Mouse (Mus musculus): ENCODE measurements at regions not wholly inside any gene's neighbourhood (a gene's known extent, or its start where the extent isn't known, plus 50 kb on each side); places are given as distances from the start of the nearest gene placed in this dataset.

DNA sequence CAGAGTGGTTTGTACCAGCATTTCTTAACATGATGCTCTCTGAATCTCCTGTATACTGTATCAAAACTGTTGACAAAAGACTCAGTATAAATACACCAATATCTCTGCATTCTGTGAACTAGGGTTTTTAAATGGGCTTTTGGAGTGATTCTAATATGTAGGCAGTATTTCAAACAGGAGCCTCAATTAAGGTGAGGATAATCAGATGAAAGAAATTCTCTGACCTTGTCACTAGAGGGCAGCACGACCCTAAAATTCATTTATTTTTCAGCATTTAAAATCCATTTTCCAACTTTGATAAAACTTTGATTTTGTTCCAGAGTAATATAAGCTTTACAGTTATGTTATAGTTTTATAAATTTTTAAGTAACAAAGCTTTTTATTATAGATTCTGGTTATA, 114.5 kb downstream of the Rfx6 start:
- peak; percentile 16 for DNase-seq (ENCODE audit: low read depth, low spot score)

DNA sequence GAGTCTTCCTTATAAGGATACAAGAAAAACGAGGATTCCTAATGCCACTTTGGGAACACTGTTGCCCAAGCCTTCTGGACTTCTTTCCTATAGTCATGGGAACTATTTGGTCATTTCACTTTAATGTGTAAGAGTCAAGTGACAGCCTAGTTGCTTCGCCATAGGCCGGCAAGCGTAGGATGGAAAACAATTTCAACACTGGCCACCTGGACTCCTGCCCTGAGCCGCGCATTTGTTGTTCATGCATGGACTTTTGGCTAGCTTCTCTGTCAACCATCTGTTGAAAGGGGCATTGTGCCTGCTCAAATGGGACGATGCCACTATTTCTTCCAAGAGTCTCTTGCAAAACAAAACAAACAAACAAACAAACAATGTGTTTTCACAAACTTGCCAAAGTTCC, 116.3 kb downstream of the Rfx6 start:
- DNase-seq (ENCODE audit: low read depth, low spot score) = no peak

DNA sequence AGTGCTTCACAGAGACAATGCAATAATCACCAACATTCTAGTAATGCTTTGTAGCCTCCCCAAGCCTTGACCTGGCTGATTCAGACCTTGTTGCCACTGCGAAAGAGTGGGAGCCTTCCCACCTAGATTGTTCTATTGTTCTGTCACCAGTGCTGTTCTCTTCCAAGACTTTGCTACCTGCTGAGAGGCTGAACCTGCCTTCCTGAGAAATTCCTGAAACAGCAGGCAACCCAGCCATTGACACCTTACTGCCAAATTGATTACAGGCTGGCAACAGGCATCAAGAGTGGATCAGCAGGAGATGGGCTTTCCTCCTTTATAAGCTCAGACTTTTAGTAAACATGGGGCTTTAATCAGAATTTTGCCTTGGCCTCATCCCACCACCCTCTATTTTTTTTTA, 139.1 kb downstream of the Rfx6 start:
- DNase-seq (ENCODE audit: low read depth, low spot score) = no peak

DNA sequence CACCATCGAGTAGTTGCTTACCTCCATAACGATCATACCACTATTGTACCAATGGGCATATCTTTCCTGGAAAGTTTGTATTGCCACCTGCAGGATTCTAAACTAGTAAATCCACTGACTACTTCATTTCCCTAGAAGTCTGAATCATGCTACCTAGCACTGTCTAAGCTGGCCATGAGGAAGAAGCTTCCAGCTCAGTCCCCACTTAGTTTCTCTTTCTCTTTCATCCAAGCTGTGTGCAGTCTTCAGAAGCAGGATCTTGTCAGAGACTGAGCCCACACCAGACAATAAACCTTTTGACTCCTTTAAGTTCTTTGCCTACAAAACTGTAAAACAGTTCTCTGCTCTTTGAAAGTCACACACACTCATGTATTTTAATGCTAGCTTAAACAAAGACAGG, 146.3 kb downstream of the Rfx6 start:
- DNase-seq (ENCODE audit: low read depth, low spot score) = no peak

DNA sequence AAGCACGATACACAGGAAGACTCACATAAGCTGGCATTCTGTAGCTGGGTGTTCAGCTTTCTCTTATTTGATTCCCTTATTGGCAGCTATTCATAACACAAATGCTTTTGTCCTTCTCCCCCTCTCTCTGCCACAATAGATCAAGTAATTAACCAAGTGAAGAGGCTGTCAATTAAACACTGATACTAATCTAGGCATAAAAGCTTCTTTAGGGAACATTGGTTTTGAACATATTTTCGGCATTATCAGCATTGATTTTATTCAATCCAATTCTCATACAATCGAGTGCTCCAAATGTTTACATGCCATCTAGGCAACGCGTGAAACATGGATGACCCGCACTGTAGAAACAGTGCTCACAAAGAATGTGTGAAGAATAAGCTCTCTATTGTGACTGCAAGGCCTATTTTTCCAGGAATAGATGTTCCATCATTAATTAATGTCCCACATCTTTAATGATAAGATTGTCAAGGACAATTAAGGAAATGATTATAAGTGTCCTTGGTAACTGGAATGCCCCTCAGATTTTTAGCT, 148.9 kb downstream of the Rfx6 start:
- DNase-seq (ENCODE audit: low read depth, low spot score) = no peak

DNA sequence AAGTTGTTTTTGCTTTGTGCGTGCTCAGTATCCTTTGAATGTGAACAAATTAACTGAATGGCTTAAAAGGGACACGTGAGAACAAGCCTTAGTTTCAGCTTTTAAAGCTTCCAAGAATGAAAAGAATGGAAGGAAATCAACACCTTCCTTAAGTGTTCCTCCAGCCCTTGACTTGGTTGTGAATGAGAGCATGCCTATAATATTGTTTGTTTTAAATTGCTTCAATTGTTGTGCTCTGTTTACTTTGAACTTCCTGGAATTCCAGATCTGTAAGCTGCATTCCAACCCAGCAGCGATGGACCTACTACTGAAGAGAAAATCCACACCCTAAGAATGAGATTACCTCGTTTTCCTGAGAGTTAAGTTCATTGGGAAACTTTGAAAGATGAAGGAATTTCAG, 154.9 kb downstream of the Rfx6 start:
- DNase-seq (ENCODE audit: low read depth, low spot score) = no peak

DNA sequence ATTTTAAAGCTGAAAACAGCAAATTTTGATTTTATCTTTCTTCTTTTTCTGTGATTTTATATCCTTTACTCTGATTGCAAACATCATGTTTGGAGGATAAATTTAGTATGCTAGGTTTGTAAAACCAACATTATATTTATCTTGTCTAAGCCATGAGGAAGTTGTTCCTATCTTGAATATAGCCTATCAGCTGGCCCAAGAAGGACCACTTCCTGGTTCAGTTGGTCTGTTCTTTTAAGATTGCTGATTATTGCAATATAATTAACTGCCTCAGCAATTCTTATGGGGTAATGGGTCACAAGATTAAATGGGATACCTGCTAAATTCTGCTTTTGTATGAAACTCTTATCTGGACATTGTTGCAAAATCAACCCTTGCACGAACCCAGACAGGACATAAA, 165.5 kb downstream of the Rfx6 start:
- DNase-seq (ENCODE audit: low read depth, low spot score) = no peak

DNA sequence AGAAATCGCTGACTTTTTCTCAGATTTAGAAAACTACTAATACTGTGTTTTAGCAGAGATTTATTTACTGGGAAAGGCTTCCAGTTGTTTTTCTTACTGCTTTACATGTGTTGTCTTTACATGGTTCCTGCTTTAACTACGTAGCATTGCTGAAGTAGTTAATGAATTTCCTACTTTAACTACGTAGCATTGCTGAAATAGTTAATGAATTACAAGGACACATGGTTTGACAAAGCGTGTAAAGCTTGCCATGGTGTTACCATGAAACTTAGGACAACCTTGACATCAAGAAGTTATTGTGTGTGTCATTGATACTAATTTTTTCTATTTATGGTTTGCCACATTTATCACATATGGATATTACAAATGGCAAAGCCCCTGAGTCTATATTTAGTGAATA, 168.7 kb downstream of the Rfx6 start:
- no peak for DNase-seq (ENCODE audit: low read depth, low spot score)

DNA sequence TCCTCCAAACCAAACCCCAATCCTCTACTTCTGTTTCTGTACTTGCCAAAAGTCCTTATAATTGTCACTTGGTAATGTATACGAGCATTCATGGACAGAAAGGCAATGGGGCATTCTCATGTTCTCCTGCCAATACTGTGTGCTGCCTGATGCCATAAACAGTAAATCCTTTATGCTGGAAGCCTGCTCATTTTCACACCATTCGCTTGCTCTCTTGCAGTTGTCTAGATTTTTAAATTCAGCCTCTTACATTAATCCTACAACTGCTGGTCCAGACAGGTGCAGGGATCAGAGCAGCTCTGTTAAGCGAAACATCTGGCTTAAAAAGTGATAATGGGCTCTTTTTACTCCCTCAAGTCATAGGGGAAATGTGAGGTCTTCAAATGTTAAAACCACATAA, 152.9 kb upstream of the Vgll2 start:
- DNase-seq (ENCODE audit: low read depth, low spot score) = no peak

DNA sequence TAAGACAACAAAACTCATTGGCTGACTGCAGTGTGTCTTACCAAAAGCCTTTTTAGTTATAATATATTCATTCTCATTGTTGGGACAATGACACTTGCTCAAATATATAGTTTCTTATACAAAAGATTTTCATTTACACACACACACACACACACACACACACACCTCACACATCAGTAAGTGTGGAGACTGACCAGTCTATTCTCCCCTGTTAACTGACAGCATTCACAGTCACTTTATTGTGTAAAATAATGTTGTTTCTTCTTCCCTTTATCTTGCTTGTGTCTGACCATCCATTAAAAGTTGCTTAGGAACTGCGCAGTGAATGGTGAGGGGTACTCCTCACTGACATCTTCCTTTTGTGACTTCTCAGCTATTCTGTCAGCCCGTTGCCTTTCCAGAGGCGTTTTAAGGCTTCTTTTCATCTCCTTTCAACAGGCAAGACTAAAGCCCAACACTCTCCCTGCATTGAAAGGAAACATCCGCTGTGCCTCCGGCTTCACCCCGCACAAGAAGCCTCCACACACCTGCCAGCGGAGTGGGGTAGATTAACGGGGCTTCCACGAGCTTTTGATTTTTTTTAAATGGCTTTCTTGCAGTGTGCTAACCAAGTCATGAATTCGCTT, 111.1 kb upstream of the Vgll2 start:
- DNase-seq (ENCODE audit: low read depth, low spot score) = no peak

DNA sequence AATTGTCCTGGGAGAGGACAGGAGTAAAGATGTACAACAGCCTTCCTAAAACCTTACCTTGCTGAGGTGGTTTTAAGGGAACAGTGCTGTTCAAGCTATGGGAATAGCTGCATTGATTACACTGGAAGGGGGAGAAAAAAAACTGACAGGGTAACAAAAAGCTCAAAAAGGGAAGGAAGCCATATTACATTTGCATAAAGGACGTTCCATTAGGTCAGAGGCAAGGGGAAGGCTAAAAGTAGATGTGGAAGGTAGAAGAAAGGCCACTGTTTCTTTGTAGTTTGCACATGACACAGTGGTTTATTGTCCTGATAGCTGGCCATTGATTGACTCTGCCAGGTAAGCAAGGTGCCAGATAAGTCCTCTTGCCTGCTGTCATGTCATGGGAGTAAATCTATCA, 110.2 kb upstream of the Vgll2 start:
- no peak for DNase-seq (ENCODE audit: low read depth, low spot score)

DNA sequence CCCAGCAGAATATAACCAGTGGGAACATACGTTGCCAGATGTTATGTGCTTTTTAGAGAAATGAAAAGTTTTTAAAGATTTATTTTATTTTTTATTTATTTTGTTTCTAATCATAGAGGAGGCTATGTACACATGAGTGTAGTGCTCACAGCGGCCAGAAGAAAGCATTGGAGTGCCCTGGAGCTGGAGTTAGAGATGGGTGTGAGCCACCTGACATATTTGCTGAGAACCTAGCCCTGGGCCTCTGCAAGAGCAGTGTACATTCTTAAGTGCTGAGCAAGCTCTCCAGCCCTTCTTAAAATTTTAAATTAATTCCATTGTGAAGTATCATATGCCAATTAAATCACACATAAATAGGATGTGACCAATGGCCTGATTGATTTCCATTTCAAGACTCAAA, 95.7 kb upstream of the Vgll2 start:
- no peak for DNase-seq (ENCODE audit: low read depth, low spot score)

DNA sequence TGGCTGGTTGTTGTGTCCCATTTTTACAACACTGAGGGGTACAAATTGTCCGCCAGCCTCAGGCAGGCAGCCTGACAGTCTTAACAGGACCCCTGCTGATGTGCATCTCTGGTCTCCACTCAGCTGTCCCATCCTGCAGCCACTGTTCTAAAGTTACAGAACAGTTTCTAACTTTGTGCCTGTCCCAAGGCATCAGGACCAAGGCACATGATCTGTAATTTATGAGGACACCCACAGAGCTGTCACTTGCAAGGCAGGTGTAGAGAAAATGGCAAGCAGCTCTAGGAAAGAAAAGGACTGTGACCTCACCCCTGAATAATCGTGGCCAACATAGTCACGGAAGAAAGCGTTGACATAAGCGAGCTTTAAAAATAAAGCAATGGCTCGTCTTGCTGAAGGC, 93.0 kb upstream of the Vgll2 start:
- DNase-seq (ENCODE audit: low read depth, low spot score) = no peak

DNA sequence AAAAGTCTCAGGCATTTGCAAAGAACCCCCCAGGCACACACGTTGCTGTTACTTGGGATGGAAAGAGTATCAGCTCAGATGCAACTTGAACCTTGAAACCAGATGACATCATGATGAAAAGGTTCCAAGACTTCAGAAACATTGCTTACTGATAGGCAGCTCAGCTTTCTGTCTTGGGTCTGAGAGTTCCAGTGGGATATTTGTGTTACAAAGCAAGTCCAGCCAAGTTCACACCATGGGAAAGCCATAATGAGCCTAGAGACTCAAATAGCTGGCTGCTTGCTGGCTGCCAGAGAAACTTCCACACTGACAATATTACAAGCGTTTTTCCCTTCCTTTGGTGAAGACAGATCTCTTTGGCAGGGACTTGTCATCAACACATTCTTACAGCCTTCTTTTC, 92.0 kb upstream of the Vgll2 start:
- DNase-seq (ENCODE audit: low read depth, low spot score) = no peak

DNA sequence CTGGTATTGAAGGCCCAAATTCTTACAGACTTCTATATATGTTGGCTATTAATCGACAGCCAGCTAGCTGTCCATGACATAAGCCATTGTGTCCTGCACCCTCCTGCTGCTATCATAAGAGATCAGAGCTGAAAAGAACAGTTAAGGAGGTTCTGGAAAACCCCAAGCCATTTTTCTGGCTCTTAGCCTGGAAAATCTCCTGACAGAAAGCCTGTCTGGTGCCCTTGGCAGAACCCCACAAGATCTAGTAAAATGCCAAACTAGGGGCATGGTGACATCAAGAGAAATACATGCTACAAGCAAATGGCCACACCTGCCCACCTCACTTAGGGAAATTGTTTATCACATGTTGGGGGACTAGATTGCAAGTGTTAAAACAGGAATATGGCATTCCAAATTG, 91.6 kb upstream of the Vgll2 start:
- no peak for DNase-seq (ENCODE audit: low read depth, low spot score)

DNA sequence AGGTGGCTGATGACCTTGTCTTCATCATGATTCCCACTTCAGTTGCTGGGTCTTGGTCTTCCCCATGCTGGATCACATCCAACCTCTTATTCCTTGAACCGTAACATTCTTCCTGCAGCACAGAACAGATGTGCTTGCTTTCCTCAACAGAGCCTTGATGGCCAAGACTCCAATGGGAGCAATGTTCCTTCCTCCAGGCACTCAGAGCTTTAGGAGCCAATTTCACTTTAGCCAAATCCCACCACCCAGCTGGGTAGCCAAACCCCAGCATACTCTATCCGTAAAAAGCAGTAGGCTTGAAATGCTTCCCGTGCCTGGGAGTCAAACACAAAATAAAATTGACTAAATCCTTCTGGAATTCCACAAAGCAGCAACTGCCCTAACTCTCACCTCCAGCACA, 86.8 kb upstream of the Vgll2 start:
- DNase-seq (ENCODE audit: low read depth, low spot score) = no peak

DNA sequence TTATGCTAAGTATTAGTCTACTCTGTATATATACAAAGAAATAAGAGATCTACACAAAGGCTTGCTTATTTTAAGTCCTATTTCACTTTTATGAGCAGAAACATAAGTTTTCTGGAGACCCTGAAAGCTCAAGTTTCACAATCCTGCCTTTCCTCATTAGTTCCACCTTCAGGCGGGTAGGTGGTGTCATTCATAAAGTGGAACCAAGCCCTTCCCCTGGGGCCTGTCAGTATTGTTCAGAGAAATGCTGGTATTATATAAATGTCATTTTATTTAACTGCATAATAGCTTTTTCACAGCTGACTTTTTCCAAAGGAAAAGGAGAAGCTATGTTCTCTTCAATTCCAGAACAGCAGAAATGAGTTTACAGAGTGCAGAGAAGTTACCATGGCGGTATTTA, 81.1 kb upstream of the Vgll2 start:
- DNase-seq (ENCODE audit: low read depth, low spot score) = no peak

DNA sequence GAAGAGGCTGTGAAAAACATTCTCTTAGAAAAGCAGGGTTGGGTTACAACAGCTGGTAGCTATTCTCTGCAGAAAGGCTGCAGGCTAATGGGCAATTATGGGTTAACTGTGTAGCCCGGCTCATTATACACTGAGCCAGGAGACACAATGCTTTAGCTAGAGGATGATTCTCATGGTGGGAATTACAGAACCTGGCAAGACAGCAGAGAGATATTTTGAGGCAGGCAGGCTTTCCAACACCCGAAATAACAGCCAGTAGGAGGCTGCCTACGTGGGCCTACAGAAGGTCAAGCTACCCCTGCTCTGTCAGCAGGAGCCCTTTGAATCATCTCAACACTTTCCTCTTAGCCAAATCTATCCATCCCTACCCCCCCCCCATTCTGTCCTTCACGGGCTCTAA, 76.6 kb upstream of the Vgll2 start:
- no peak for DNase-seq (ENCODE audit: low read depth, low spot score)

DNA sequence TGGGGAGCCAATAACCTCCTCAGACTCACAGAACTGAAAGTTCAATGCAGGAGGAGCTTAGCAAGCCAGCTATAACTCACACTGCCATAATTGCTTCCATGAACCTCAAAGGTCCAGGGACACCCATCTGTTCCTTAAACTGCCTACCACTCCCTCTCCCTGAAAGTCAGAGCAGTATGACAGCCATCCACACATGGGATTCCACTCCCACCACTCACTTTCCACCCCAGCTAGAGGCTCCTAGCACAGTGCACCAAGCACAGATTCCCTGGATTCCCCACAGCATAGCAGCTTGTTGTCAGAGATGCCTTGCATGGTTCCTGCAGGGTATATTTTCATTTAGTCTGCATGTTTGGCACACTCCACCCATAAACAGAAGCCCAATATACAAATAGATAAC, 76.1 kb upstream of the Vgll2 start:
- DNase-seq (ENCODE audit: low read depth, low spot score) = no peak

DNA sequence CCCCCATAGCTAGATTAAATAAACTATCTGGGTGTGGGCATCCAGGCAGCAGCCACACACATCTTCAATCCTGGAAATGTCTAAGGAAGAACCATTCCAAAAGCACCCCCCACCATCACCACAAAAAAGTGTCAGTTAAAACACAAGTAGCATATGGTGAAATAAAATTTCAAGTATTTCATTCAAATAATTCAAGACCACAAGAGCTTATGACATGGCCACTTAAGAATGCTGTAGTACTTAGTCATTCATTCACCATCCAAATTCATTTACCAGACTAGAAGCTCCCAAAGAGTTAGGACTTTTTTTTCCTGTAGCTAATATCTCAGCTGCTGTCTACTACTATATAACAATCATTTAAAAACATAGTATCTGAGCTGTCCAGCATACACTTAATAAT, 75.4 kb upstream of the Vgll2 start:
- DNase-seq (ENCODE audit: low read depth, low spot score) = no peak

DNA sequence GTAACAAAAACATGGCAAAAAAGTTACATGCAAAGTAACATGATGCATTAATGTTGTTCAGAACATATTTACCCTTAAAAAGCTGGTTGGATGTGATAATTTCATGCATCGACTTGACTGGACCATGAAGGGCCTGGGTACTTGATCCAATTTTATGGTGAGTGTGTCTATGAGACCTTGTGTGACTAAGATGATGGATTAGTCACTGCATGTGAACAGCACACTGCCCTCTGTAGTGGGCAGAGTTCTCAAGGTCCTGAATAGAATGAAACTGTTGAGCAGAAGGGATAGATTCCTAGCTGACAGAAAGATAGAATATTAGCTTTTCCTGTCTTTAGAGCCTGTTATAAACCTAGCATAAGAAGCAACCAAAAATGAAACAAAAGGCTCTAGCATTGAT, 72.3 kb upstream of the Vgll2 start:
- no peak for DNase-seq (ENCODE audit: low read depth, low spot score)

DNA sequence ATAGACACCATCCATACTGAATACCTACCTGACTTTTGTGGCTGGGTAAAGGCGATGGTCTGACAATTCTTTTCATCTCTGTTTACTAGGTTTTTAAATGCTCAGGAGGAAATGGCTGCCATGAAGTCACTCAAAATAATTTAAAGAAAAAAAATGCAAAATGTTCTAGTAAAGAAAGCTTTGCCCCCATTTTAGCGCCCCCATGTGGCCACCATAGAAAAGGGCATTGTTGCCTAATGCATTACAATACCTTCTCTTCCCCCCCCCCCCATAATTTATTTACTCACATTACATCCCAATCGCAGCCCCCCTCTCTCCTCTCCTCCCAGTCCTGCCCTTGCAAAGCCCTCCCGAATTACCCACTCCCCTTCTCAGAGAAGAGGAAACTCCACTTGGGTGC, 70.3 kb upstream of the Vgll2 start:
- DNase-seq (ENCODE audit: low read depth, low spot score) = no peak

DNA sequence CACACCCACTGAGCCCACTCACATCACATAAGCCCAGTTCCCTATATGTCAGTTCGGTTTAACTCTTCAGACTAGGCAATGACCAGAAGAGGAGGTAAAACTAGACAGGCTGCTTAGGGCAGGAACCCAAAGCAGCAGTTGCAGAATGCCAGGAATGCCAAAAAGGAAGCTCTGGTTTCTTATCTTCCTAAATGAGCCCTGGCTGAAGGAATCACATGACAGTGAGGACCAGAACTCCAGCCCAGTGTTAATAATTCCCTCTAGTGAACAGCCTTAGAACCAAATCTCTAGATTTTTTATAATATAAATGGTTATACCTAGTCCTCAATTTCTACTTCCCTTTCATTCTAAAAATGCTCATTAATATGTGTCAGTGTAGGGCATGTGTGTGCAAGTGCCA, 65.8 kb upstream of the Vgll2 start:
- no peak for DNase-seq (ENCODE audit: low read depth, low spot score)

DNA sequence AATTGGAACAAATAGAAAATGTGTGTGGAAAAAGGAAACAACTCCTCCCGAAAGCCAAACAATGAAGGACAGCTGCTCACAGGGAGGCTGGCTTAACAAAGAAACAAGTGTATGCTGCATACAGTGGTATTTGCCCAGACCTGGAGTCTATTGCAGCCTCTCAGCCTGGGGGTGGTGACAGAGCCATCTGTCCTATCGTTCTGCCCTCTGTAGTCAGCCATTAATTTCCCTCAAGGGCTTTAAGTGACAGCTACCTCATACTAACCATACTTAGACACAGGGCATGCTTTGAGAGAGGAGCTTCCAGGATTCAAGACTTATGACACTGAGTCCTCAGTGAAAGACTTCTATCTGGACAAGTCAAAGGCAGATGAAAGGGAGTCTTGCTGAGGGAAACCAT, 60.8 kb upstream of the Vgll2 start:
- peak; percentile 80 for DNase-seq (ENCODE audit: low read depth, low spot score)
